Mouse (Mus musculus): ENCODE results near the gene Gal3st2b. TPM values are rescaled to one million over a fixed set of nuclear protein-coding genes. Genes with fewer than 3 reads are reported as not detected.
A peak's percentile ranks its signal among the peaks of the same experiment; 100 is the strongest.
"Not testable (repeated sequence)": the region's sequence is repeated elsewhere in the genome, so short reads cannot be mapped to it uniquely, and the experiment has no call there.

Gal3st2b gene
- polyA plus RNA-seq, 1 experiment from 2014 or later: not detected

DNA sequence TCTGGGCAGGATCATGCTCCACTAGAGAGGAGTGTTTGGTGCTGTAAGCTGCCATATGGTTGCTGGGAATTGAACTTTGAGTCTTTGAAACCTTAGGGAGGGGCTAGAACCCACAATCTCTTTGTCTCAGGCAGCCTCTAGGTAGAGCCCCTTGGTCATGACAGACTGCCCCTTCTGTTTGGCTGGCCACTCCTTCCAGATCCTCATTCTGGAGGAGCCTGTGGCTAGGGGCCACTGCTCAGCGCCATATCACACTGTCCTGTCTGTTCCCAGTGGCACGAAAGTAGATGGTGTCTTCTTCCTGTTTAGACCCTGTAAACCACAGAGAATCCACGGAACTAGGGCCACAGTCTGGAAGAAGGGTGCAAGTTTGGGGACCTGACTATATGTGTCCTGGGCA is 4.5 kb downstream of the Gal3st2b start:
- not testable (repeated sequence) for H3K9ac ChIP-seq; H3K27ac ChIP-seq; H3K27me3 ChIP-seq (replicated peaks); ATAC-seq (ENCODE audit: low FRiP score, low read depth); H3K36me3 ChIP-seq; H3K9me3 ChIP-seq; H3K4me3 ChIP-seq; H3K4me1 ChIP-seq; H3K4me2 ChIP-seq (replicated peaks)
- 90% methylated on average over 3 of the region's 3 CpGs for WGBS

DNA sequence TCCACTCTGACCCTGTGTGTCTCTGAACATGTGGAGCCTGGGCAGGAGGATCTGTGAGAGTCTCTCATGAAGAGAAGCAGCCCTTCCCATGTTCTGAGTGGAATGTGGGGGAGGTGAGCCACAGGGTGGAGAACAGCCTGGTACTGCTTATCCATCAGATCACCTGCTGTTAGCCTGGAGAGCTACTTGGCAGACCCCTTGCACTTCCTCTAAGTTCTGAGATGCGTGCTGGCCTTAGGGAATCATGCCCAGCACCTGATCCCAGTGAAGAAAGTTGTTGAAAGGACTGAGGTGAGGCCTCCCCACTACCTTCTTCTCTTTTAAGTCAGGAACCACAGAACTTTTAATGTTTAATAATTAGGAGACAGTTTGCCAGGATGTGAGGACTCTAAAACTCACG is 5.0 kb downstream of the Gal3st2b start:
- not testable (repeated sequence) for ATAC-seq (ENCODE audit: low FRiP score, low read depth); H3K9ac ChIP-seq; H3K4me3 ChIP-seq; H3K36me3 ChIP-seq; H3K27ac ChIP-seq; H3K4me1 ChIP-seq; H3K9me3 ChIP-seq; H3K27me3 ChIP-seq (replicated peaks); H3K4me2 ChIP-seq (replicated peaks)
- 53% methylated on average over 2 of the region's 2 CpGs for WGBS

DNA sequence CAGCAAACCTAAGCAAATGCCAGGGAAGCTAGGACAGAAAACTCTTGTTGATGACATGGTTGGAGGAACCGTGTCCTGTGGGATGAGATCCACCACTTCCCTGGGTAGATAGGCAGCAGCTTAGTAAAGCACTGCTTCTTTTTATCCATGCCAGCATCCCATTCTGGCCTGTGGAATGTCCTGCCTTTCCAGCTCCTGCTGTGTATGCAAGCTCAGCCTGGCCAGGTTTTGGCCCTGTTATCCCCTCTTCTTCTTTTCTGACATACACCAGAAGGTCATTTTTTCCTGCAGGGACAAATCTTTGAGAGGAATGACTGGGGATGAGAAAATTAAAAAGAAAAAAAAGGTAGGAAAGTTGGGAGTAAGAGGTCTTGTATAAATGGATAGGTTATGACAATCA is 17.3 kb downstream of the Gal3st2b start:
- H3K9me3 ChIP-seq; ATAC-seq (ENCODE audit: low FRiP score, low read depth): not testable (repeated sequence)
- WGBS: 94% methylated on average over 1 of the region's 1 CpGs

DNA sequence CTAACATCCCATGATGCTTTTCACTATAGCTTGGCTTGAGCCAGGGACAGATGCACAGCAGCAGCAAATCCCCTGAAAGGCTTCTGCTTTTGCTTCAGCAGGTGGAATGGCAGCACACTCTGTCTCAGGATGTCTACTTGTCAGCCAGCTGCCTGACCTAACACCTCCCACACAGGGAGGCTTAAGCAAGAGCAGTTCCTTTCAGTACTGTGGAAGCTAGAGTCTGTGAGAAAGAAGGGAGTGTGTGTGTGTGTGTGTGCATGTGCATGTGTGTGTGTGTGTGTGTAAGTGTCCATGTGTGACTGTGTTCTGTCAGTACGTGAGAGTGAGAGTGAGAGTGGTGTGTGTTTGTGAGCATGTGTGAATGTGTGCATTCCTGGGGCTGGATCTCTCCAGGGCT is 19.7 kb downstream of the Gal3st2b start:
- H3K36me3 ChIP-seq; H3K4me1 ChIP-seq; H3K9ac ChIP-seq; H3K9me3 ChIP-seq; ATAC-seq (ENCODE audit: low FRiP score, low read depth); H3K4me2 ChIP-seq (replicated peaks); H3K4me3 ChIP-seq; H3K27ac ChIP-seq; H3K27me3 ChIP-seq (replicated peaks): not testable (repeated sequence)
- 80% methylated on average over 1 of the region's 1 CpGs for WGBS

More for the DNA sequence above, 17.3 kb downstream of the Gal3st2b start:
- H3K4me3 ChIP-seq; H3K27ac ChIP-seq; H3K36me3 ChIP-seq; H3K27me3 ChIP-seq (replicated peaks); H3K9ac ChIP-seq; H3K4me2 ChIP-seq (replicated peaks); H3K4me1 ChIP-seq: not testable (repeated sequence)

DNA sequence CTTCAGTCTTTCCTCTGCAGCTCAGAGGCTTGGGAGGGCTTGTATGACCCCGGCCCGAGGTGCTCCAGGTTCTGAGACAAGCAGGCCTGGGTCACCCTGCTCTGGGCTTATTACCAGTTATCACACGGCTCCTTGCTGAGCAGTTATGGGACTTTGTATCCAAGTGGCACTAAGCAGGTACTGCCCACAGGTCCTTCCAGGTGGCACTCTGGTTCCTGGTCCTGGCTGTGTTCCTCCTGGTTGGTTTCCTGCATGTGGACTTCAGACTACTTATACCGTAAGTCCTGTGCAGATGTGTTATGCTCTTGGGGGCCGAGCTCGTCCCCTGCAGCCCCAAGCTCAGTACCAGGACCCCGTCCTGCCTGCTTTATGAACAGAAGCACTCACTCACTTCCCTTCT is 20.3 kb downstream of the Gal3st2b start:
- H3K9ac ChIP-seq; H3K4me3 ChIP-seq; H3K9me3 ChIP-seq; ATAC-seq (ENCODE audit: low FRiP score, low read depth); H3K4me1 ChIP-seq; H3K4me2 ChIP-seq (replicated peaks); H3K36me3 ChIP-seq; H3K27me3 ChIP-seq (replicated peaks); H3K27ac ChIP-seq: not testable (repeated sequence)
- WGBS: 91% methylated on average over 7 of the region's 7 CpGs

DNA sequence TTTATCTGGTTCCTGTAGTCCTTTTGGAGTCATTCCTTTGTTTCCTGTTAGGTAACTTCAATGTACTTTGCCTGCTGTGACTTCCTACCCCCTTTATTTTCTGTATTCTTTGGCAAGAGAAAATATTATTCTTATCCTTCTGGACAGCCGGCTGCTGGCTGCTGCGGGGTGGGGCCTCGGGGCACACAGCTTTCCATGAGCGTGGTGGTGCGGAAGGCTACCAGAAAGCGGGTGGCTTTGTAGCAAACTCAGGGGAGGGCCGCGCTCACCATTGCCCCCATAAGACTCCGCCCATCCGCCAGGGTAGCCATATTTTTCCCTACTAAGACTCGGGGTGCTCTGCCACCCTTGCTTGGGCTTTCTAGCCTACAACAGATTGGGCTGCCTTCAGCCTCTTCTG is 31.0 kb downstream of the Gal3st2b start:
- not testable (repeated sequence) for H3K9me3 ChIP-seq; H3K9ac ChIP-seq; H3K4me3 ChIP-seq; H3K4me2 ChIP-seq (replicated peaks); H3K27me3 ChIP-seq (replicated peaks); H3K4me1 ChIP-seq; H3K36me3 ChIP-seq; H3K27ac ChIP-seq
- no CpG with 5 or more reads among the region's 11 CpGs for WGBS
- peak; percentile 65; the same call in 1 of the 2 replicates for ATAC-seq (ENCODE audit: low FRiP score, low read depth)

DNA sequence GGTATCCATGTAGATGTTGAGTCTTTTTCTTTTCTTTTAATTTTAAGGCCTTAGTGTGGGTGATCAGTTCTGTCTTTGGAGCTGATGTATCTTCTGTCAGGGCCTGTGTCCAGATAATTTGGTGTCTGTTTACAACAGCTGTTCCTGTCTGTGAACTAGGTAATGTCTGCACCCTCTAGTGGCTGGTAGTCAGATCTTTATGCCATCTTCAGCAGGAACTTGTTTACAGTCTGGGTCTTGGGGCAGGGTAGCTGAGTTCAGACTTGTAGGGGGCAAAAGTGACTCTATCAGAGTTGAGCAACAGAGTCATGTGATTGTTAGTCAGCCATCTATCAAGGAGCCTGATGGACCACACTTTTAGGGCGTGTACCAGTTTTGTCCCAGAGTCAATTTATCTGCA is 48.4 kb downstream of the Gal3st2b start:
- not testable (repeated sequence) for H3K4me1 ChIP-seq; H3K4me3 ChIP-seq; H3K36me3 ChIP-seq; H3K27ac ChIP-seq; H3K4me2 ChIP-seq (replicated peaks); ATAC-seq (ENCODE audit: low FRiP score, low read depth); H3K9me3 ChIP-seq; H3K9ac ChIP-seq; H3K27me3 ChIP-seq (replicated peaks)
- no CpG with 5 or more reads among the region's 1 CpGs for WGBS

DNA sequence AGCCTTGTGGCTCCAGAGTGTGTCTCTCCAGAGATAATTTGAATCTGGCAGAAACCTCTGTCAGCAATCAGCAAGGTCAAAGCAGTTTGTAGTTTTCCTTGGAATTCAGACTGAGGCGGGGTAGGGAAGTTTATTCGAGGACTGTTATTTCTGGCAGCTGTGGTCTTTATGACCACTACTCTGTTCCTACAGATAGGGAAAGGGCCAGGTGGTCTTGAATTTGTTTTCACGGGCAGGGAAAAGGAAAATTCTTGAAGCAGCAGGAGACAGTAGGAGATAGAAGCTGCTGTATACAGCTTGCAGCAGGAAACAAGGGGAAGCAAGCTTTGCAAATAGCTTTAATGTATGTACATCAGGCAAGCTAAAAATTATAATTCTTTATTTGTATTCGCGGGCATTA is 52.3 kb downstream of the Gal3st2b start:
- not testable (repeated sequence) for H3K4me2 ChIP-seq (replicated peaks); H3K9ac ChIP-seq; H3K4me3 ChIP-seq; H3K27me3 ChIP-seq (replicated peaks); ATAC-seq (ENCODE audit: low FRiP score, low read depth); H3K9me3 ChIP-seq; H3K36me3 ChIP-seq; H3K27ac ChIP-seq; H3K4me1 ChIP-seq
- WGBS: 76% methylated on average over 4 of the region's 5 CpGs

DNA sequence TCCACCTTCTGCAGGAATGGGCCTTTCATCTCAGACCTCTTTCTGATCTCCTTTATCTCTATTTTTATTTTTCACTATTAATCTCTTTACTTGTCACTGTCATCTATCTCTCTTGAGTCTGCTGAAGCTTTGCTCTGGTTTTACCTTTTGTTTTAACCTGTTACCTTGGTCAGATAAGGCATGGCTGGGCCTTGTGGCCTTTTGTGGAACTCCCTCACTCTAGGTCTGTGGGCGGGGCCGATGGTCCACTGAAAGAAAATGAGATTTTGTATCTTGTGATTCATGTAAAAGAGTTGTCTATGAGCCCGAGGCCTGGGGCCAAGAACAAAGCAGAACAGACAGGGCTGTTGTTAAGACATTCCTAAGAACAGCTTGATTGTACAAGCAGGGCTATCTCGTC is 52.7 kb downstream of the Gal3st2b start:
- H3K4me2 ChIP-seq (replicated peaks); H3K27me3 ChIP-seq (replicated peaks); H3K27ac ChIP-seq; H3K9ac ChIP-seq; H3K4me3 ChIP-seq; ATAC-seq (ENCODE audit: low FRiP score, low read depth); H3K36me3 ChIP-seq; H3K9me3 ChIP-seq; H3K4me1 ChIP-seq: not testable (repeated sequence)
- WGBS: no CpG with 5 or more reads among the region's 4 CpGs

DNA sequence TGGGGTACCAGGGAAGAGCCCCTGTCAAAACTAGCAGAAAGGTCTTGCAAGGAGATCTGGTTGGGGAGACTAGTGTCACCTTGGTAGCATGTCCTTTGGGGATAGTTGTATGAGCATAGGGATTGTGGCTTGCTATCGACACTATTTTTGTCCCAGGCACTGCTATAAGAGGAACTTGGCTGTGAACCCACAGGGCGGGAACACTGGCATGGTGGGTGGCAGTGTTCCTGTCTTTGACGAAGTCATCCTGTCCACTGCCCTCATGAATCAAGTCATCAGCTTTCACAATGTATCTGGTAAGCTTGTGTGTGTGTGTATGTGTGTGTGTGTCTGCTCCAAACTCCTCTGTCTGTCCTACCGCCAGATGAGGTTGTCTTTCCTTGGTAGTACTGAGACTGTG is 57.7 kb downstream of the Gal3st2b start:
- ATAC-seq (ENCODE audit: low FRiP score, low read depth); H3K27ac ChIP-seq; H3K9me3 ChIP-seq; H3K36me3 ChIP-seq; H3K27me3 ChIP-seq (replicated peaks); H3K4me1 ChIP-seq; H3K9ac ChIP-seq; H3K4me2 ChIP-seq (replicated peaks); H3K4me3 ChIP-seq: not testable (repeated sequence)
- 94% methylated on average over 3 of the region's 4 CpGs for WGBS

DNA sequence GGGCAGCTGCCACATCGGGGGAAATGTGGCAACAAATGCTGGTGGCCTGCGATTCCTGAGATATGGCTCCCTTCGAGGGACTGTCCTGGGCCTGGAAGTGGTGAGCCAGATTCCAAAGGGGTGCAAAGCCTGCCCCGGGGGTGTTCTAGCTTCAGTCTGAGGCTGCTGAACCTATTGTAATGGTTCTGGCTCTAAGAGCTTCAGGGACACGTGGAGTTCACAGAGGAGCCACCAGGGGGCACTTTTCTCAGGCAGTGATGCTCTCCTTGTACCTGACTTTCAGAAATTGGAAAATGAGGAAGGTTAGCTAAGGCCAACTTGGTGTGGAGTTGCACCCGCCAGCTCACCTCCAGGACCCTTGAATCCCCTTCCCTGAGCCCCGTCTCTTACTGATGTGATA is 60.2 kb downstream of the Gal3st2b start:
- H3K9me3 ChIP-seq: not testable (repeated sequence)

DNA sequence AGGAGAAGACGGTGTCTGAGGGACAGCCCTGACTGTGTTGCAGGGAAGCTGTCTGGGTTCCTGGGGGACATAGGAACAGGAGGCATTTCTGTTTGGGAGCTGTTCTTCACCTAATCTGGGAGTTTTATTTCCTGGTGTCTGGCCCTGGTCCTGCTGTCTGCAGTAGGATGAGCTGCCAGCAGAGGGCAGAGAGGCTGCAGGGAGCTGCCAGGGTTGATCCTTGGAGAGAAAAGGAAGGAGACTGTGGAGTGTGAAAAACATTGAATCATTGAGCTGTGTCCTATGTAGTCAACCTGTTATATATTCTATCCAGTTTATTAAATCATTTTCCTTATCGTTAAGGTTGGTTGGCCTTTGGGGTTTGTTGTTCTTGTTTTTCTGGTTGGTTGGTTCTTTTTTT is 62.8 kb downstream of the Gal3st2b start:
- H3K9ac ChIP-seq; H3K4me3 ChIP-seq; H3K36me3 ChIP-seq; H3K4me2 ChIP-seq (replicated peaks); H3K27me3 ChIP-seq (replicated peaks); H3K27ac ChIP-seq; H3K4me1 ChIP-seq; H3K9me3 ChIP-seq: not testable (repeated sequence)
- ATAC-seq (ENCODE audit: low FRiP score, low read depth): peak; percentile 66; the same call in 1 of the 2 replicates
- no CpG with 5 or more reads among the region's 2 CpGs for WGBS

More for the DNA sequence above, 60.2 kb downstream of the Gal3st2b start:
- no CpG with 5 or more reads among the region's 7 CpGs for WGBS
- H3K9ac ChIP-seq; H3K4me2 ChIP-seq (replicated peaks); H3K36me3 ChIP-seq; H3K27me3 ChIP-seq (replicated peaks); H3K4me3 ChIP-seq; H3K27ac ChIP-seq; H3K4me1 ChIP-seq; ATAC-seq (ENCODE audit: low FRiP score, low read depth): not testable (repeated sequence)

DNA sequence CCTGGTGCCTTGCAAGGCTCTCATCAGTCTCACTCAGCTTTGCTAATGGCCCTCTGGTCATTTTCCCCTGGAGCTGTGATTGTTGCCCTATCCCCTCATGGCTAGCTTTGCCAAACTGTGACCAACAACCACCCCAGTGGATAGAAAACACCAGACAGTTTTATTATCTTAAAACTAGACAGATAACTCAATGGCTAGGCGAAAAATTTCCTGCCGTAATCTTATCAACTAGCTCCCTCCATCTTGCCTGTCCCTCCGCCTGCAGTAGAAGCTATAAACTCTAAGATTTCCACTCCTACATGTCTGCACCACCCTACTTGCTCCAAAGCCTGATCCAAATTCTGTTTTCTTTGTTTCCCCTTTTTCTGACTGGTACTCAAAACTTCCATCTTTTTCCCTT is 68.1 kb downstream of the Gal3st2b start:
- H3K4me1 ChIP-seq: no peaks in the 10 kb centered on the region
- no peaks in the 10 kb centered on the region for H3K9me3 ChIP-seq
- H3K4me2 ChIP-seq (replicated peaks): no peak overlapping the region
- WGBS: 85% methylated on average over 3 of the region's 3 CpGs
- H3K4me3 ChIP-seq: no peak overlapping the region
- no peaks in the 10 kb centered on the region for H3K36me3 ChIP-seq
- no peaks in the 10 kb centered on the region for H3K27me3 ChIP-seq (replicated peaks)
- no peak overlapping the region for H3K9ac ChIP-seq
- H3K27ac ChIP-seq: no peak overlapping the region
- ATAC-seq (ENCODE audit: low FRiP score, low read depth): no peak

DNA sequence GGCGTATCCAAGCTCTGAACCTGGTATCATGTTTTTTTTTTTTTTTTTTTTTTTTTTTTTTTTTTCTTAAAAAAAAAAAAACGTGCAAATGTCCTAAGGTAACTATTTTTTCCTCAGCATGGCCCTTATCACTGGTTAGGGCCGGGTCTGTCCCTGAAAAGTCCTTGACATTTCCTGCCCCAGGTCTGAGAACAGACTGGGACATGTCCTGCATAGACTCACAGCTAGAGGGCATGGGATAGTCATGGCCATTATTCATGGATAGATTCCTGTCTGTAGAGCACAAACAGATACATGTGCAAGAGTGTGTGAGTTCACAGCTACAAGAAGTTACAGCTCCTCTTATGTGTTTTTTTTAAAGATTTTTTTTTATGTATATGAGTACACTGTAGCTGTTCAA is 70.7 kb downstream of the Gal3st2b start:
- no peak overlapping the region for H3K9ac ChIP-seq
- no peaks in the 10 kb centered on the region for H3K27me3 ChIP-seq (replicated peaks)
- 67% methylated on average over 3 of the region's 3 CpGs for WGBS
- no peak overlapping the region for H3K4me2 ChIP-seq (replicated peaks)
- no peaks in the 10 kb centered on the region for H3K36me3 ChIP-seq
- no peaks in the 10 kb centered on the region for H3K4me1 ChIP-seq
- no peak overlapping the region for H3K27ac ChIP-seq
- no peaks in the 10 kb centered on the region for H3K9me3 ChIP-seq
- no peak for ATAC-seq (ENCODE audit: low FRiP score, low read depth)
- H3K4me3 ChIP-seq: no peak overlapping the region
